Mouse (Mus musculus) megakaryocyte-erythroid progenitor cell, adult 5-6 weeks (primary cell): ENCODE data around the gene E2f1. TPM values are rescaled to one million over a fixed set of nuclear protein-coding genes. Genes with fewer than 3 reads are reported as not detected.

Experiments used
- ATAC-seq: replicated peaks from 2 replicates; pipeline ENCODE4 v1.8.0; 2016; ENCODE audit warnings: mild to moderate bottlenecking, inconsistent platforms; ENCODE audit not compliant: severe bottlenecking, poor library complexity, low FRiP score, low TSS enrichment
- total RNA-seq, 2 experiments: library from RNA; stranded (forward) in 1 of 2; stranded (reverse) in 1 of 2; fragments of 200-1000, 215-1000 nt in 1 of 2; fragments of >200 nt in 1 of 2; fragmentation: Nextera tagmentation in 1 of 2; gene quantifications; 2 replicates each; pipeline ENCODE4 v1.2.3; 2014 to 2017

E2f1 gene
- total RNA-seq, 2 experiments from 2014 or later: 7.8 to 25.3 TPM

- no peak for ATAC-seq
Measured at GRCm38 (mm10) chr2:154557184-154557832, 12.4 kb downstream of the E2f1 start.

DNA sequence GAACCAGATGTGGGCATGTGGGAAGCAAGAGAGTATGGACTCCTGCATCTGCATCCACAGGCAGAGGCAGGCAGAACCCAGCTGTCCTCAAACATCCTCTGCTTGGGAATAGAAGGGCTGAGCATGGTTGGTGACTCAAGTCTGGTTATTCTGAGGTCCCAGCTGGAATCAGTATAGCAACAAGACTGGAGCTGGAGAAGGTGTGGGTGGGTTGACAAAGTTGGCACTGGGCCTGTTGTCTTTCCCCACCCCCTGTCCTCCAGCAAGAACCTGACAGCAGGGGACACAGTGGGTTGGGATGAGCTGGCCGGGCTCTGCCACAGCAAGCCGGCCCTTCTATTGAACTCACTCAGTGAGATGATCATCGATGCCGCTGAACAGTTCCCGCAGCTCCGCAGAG is 14.5 kb downstream of the E2f1 start:
- no peak for ATAC-seq

- peak; percentile 77 for ATAC-seq
Measured at GRCm38 (mm10) chr2:154552424-154552907, 17.2 kb downstream of the E2f1 start.

- peak; percentile 25 for ATAC-seq
Measured at GRCm38 (mm10) chr2:154551927-154552326, 17.8 kb downstream of the E2f1 start.

GRCm38 (mm10) chr2:154551476-154551875 is 18.2 kb downstream of the E2f1 start, which contains the start of gene Actl10:
Actl10 (plus strand) TSS chr2:154551776.
- no peak for ATAC-seq

DNA sequence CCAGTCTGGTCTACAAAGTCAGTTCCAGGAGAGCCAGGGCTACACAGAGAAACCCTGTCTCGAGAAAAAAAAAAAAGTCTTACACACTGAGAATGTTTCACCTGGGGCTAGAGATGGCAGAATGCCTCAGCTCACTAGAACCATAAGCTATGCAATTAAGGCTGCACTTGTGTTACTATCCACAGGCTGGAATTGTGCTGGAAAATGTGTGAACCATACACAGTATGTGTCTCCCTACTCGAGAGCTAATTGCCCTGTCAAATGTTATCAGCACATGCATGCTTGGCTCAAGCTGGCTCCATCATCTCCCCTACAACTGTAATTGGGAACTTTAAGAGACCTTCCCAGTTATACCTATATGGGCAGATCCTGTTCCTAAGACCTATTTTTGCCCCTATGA is 18.8 kb downstream of the E2f1 start:
- ATAC-seq: no peak

- ATAC-seq: no peak
Measured at GRCm38 (mm10) chr2:154549886-154550189, 19.9 kb downstream of the E2f1 start.

- ATAC-seq: no peak
Measured at GRCm38 (mm10) chr2:154549127-154549885, 20.4 kb downstream of the E2f1 start.

DNA sequence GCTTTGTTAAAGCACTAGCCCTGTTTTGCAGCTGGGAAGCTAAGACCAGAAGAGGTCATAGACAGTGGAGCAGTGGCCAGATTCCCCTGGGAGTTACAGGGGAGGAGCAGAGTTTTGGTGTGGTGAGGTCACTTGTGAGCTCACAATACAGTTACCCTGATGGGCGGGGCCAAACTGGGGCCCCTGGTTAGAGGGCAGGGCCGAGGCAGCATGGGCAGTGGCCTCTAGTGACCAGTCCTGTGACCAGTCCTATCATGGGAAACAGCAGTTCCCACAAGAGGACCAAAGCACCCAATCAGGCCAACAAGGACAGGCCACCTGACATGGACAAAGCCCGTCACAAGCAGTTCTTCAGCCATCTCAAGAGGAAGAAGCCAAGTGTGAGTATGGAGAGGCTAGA is 21.0 kb downstream of the E2f1 start:
- no peak for ATAC-seq

- ATAC-seq: no peak
Measured at GRCm38 (mm10) chr2:154546711-154547110, 23.0 kb downstream of the E2f1 start, which contains the start of gene 1700003F12Rik. 1700003F12Rik (plus strand) TSS chr2:154547085.

- ATAC-seq: no peak
Measured at GRCm38 (mm10) chr2:154543567-154544347, 25.9 kb downstream of the E2f1 start.

DNA sequence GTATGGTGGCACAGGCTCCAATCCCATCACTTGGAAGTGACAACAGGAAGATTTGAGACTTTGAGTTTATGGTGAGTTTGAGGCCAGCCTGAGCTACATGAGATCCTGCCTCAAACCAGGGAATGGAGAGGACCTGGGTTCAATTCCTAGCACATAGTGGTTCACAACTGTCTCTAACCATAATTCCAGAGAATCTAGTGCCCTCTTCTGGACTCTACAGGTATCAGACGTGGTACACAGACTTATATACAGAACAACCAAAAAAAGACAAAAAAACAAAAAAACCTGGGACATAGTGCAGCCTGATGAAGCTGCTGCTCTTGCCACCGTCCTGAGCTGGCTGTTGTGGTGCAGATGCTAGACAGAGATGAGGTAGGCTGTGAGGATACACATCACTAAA is 28.1 kb downstream of the E2f1 start:
- ATAC-seq: no peak

- ATAC-seq: no peak
Measured at GRCm38 (mm10) chr2:154539720-154540119, 30.0 kb downstream of the E2f1 start.

DNA sequence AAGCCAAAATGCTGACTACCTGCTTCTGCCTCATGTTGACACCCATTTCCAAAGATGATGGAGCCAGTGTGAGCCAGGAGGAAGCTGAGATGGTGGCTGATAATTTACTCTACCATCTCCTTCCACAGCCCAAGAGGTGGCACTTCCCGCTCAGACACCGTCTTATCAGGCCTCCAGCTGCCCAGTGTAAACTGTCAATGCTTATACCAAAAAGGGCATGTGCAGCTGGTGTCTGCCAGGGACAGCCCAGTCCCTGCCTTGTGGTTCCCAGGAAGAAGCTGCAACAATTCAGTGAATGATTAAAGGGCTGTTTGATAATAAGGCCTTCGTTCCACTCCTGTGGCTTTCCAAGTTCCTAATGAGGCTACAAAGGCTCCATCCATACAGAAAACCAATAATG is 31.0 kb downstream of the E2f1 start:
- ATAC-seq: peak; percentile 91

DNA sequence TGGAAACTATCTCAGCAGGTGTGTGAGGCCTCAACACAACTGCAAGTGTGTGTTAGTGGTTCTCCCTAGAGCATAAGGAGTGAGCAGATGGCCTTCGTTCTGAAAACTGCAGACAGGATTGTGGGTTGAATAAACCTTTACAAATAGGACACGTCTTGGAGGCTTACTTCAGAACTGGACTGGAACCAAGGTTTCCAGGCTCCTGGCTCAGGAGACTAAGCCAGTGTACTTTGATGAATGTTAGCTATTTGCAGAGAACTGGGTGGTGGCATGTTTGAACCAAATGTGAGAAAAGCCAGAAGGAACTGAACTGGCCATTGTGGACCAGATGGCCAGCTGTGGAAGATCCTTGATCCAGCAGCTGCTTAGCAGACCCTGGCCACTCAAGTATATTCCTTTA is 31.4 kb downstream of the E2f1 start:
- no peak for ATAC-seq

DNA sequence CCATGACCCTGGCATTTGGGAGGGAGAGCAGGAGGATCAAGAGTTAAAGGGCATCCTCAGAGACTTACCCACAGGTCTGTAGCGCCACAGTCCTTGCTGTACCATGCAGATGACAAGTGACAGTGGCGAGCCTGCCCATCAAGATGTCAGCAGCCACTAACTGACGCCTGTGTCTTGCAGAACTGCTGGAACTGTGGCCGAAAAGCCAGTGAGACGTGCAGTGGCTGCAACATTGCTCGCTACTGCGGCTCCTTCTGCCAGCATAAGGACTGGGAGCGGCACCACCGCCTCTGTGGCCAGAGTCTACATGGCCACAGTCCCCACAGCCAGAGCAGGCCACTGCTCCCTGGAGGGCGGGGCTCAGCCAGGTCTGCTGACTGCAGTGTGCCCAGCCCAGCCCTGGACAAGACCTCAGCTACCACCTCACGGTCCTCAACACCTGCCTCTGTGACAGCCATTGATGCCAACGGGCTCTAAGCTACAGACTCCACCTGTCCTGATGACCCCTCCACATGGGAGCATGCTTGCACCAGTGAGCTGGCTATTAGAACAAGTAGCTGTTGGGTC is 34.9 kb downstream of the E2f1 start:
- no peak for ATAC-seq

DNA sequence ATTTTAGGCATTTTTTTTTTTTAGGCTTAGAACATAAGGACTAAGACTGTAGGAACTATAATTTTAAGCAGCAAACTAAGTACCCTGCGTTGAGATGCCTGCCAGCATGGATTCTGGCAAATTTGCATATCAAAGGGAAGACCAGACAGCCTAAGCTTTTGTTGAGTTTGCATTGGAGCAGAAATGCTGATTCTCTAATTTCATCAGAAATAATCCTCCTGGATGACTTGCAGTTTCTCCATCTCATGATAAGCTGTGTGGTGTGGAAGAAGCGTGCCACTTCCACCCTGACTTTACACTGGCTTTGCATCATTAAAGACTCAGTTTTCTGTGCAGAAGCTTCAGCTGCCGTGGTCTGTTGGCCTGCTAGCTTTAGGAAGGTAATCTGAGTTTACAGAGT is 36.8 kb downstream of the E2f1 start:
- peak; percentile 35; the same call in 1 of the 2 replicates for ATAC-seq

DNA sequence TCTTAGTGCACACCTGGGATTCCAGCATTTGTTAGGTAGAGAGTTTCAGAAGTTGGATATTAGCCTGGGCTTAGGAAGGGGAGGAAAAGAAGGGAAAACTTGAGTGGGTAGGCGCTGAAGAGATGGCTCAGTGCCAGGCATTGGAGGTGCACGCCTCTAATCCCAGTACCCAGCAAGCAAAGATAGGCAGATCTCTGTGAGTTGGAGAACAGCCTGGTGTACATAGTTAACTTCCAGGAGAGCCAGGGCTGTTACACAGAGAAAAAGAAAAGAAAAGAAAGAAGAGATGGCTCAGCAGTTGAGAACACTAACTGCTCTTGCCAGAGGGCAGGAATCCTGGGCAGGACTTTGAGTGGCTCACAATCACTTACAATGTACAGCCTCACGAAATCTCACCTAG is 43.2 kb downstream of the E2f1 start:
- peak; percentile 66; the same call in 1 of the 2 replicates for ATAC-seq

GRCm38 (mm10) chr2:154525285-154525684 is 44.4 kb downstream of the E2f1 start:
- ATAC-seq: no peak

GRCm38 (mm10) chr2:154522334-154522733 is 47.4 kb downstream of the E2f1 start:
- ATAC-seq: no peak
